Mouse (Mus musculus) urinary bladder, postnatal 10 days (tissue): ENCODE results near the gene Furin.
"Not testable (repeated sequence)": the region's sequence is repeated elsewhere in the genome, so short reads cannot be mapped to it uniquely, and the experiment has no call there.

Experiments
- DNase-seq: peaks from one replicate; pipeline ENCODE4 v3.0.0; 2022; ENCODE audit warnings: low spot score

The Furin gene

GRCm38 (mm10) chr7:80401041-80401859 is 4.0 kb downstream of the Furin start:
- no peak for DNase-seq

- no peak for DNase-seq
Observed at GRCm38 (mm10) chr7:80400571-80400970, 4.7 kb downstream of the Furin start.

GRCm38 (mm10) chr7:80400099-80400498 is 5.1 kb downstream of the Furin start:
- DNase-seq = no peak

GRCm38 (mm10) chr7:80398654-80399444 is 6.4 kb downstream of the Furin start:
- no peak for DNase-seq

GRCm38 (mm10) chr7:80397986-80398385 is 7.2 kb downstream of the Furin start:
- no peak for DNase-seq

- DNase-seq = not testable (repeated sequence)
Observed at GRCm38 (mm10) chr7:80396427-80396826, 8.8 kb downstream of the Furin start.

- no peak for DNase-seq
Observed at GRCm38 (mm10) chr7:80394600-80394999, 10.6 kb downstream of the Furin start.

- no peak for DNase-seq
Observed at GRCm38 (mm10) chr7:80392119-80392518, 13.1 kb downstream of the Furin start.

- DNase-seq = no peak
Observed at GRCm38 (mm10) chr7:80387633-80388543, 17.3 kb downstream of the Furin start, which contains the start of gene Fes. Gene Fes, minus strand, starts transcription at chr7:80387946.

GRCm38 (mm10) chr7:80387033-80387632 is 18.1 kb downstream of the Furin start:
- DNase-seq = no peak

GRCm38 (mm10) chr7:80386235-80386930 is 18.9 kb downstream of the Furin start:
- DNase-seq = peak; percentile 85

GRCm38 (mm10) chr7:80382919-80383318 is 22.3 kb downstream of the Furin start:
- DNase-seq = no peak

GRCm38 (mm10) chr7:80379531-80379930 is 25.7 kb downstream of the Furin start:
- no peak for DNase-seq

- no peak for DNase-seq
Observed at GRCm38 (mm10) chr7:80377471-80377870, 27.8 kb downstream of the Furin start.

GRCm38 (mm10) chr7:80376192-80376591 is 29.0 kb downstream of the Furin start:
- no peak for DNase-seq

GRCm38 (mm10) chr7:80375376-80376039 is 29.7 kb downstream of the Furin start:
- DNase-seq = no peak

GRCm38 (mm10) chr7:80374733-80375132 is 30.5 kb downstream of the Furin start:
- no peak for DNase-seq

- no peak for DNase-seq
Observed at GRCm38 (mm10) chr7:80374280-80374679, 31.0 kb downstream of the Furin start.

GRCm38 (mm10) chr7:80373850-80374249 is 31.4 kb downstream of the Furin start:
- DNase-seq = no peak

GRCm38 (mm10) chr7:80373352-80373751 is 31.9 kb downstream of the Furin start:
- DNase-seq = no peak
